Mouse (Mus musculus): ENCODE measurements around the gene Olfr1341. TPM values are rescaled to one million over a fixed set of nuclear protein-coding genes. Genes with fewer than 3 reads are reported as not detected.

Gene Olfr1341
- polyA plus RNA-seq (2014; fragmentation: Nextera tagmentation; extraction: Ambion mirVana): 0.08 TPM in 2 replicates

GRCm38 (mm10) chr4:118703223-118703622 is at the start of gene Olfr1341:
Olfr1341 (plus strand) TSS chr4:118703523.
- 80% methylated on average over 3 of the region's 3 CpGs for WGBS
- no peak for ATAC-seq (replicated peaks; ENCODE audit: insufficient number of reproducible peaks, low FRiP score, low TSS enrichment, low read depth)
- no peak for DNase-seq (ENCODE audit: low spot score)
- no peaks in the 10 kb centered on the region for H3K36me3 ChIP-seq (replicated peaks; ENCODE audit: control insufficient read depth, insufficient read depth, low read depth, low read length)
- no peak within 1 kb of the TSS for H3K4me2 ChIP-seq (ENCODE audit: low read depth, low read length)
- H3K27me3 ChIP-seq (ENCODE audit: control insufficient read depth, insufficient read depth, low read length): no peaks in the 10 kb centered on the region; the same call in 1 of the 2 replicates
- no peak within 1 kb of the TSS for H3K9ac ChIP-seq (replicated peaks; ENCODE audit: low read length)
- no peaks in the 10 kb centered on the region for H3K9me3 ChIP-seq (replicated peaks; ENCODE audit: control insufficient read depth, low read length)
- H3K27ac ChIP-seq (replicated peaks; ENCODE audit: low read depth, low read length): no peak within 1 kb of the TSS
- H3K4me3 ChIP-seq (ENCODE audit: low read depth, low read length): no peak within 1 kb of the TSS
- no peaks in the 10 kb centered on the region for H3K4me1 ChIP-seq (ENCODE audit: control insufficient read depth, insufficient read depth, low read length)

DNA sequence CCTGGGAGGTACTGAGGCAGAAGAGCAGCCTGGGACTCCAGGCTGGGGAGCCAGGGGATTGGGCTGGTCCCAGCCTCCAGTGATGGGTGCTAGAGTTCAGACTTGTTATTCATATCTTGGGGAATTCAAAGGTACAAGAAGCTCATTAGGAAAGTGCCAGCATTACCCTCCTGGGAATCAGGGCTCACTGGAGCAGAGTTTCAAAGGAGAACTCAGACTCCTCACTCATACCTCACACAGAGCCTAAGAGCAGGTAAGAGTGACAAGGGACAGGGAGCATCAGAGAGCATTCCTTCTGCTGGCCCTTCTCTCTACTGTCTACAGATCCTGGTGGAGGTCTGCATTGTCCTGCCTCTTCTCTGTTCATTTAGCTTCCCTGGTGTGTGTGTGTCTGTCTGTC is 44.7 kb upstream of the Olfr1341 start, which contains the start of gene Olfr62:
TSS of gene Olfr62 (plus strand) at position 301 of the 400 bp plus-strand sequence.
- Histone ChIP-seq H3K36me3 (replicated peaks; ENCODE audit: control insufficient read depth, insufficient read depth, low read depth, low read length) (no peaks in the 10 kb centered on the region), H3K4me3 (ENCODE audit: low read depth, low read length) (no peak within 1 kb of the TSS), H3K9ac (replicated peaks; ENCODE audit: low read length) (no peak within 1 kb of the TSS), H3K4me1 (ENCODE audit: control insufficient read depth, insufficient read depth, low read length) (no peaks in the 10 kb centered on the region), H3K27me3 (ENCODE audit: control insufficient read depth, insufficient read depth, low read length) (no peaks in the 10 kb centered on the region), H3K27ac (replicated peaks; ENCODE audit: low read depth, low read length) (no peak within 1 kb of the TSS), H3K4me2 (ENCODE audit: low read depth, low read length) (no peak within 1 kb of the TSS), H3K9me3 (replicated peaks; ENCODE audit: control insufficient read depth, low read length) (no peaks in the 10 kb centered on the region)
- ATAC-seq (replicated peaks; ENCODE audit: insufficient number of reproducible peaks, low FRiP score, low TSS enrichment, low read depth) (no peak), DNase-seq (ENCODE audit: low spot score) (no peak)

GRCm38 (mm10) chr4:118687086-118687485 is 16.2 kb upstream of the Olfr1341 start:
- WGBS: 68% methylated on average over 2 of the region's 2 CpGs
- H3K27ac ChIP-seq (replicated peaks; ENCODE audit: low read depth, low read length): no peak overlapping the region
- DNase-seq (ENCODE audit: low spot score) (no peak), ATAC-seq (replicated peaks; ENCODE audit: insufficient number of reproducible peaks, low FRiP score, low TSS enrichment, low read depth) (no peak)
- H3K4me1 ChIP-seq (ENCODE audit: control insufficient read depth, insufficient read depth, low read length): no peaks in the 10 kb centered on the region
- no peak overlapping the region for H3K4me3 ChIP-seq (ENCODE audit: low read depth, low read length)
- no peak overlapping the region for H3K4me2 ChIP-seq (ENCODE audit: low read depth, low read length)
- H3K9ac ChIP-seq (replicated peaks; ENCODE audit: low read length): no peak overlapping the region
- no peaks in the 10 kb centered on the region for H3K9me3 ChIP-seq (replicated peaks; ENCODE audit: control insufficient read depth, low read length)
- no peaks in the 10 kb centered on the region for H3K27me3 ChIP-seq (ENCODE audit: control insufficient read depth, insufficient read depth, low read length)
- no peaks in the 10 kb centered on the region for H3K36me3 ChIP-seq (replicated peaks; ENCODE audit: control insufficient read depth, insufficient read depth, low read depth, low read length)

GRCm38 (mm10) chr4:118692412-118692973 is 10.8 kb upstream of the Olfr1341 start, which contains the start of gene Olfr1342:
Olfr1342 (minus strand) TSS chr4:118692756.
- no peaks in the 10 kb centered on the region for H3K27me3 ChIP-seq (ENCODE audit: control insufficient read depth, insufficient read depth, low read length)
- no peaks in the 10 kb centered on the region for H3K9me3 ChIP-seq (replicated peaks; ENCODE audit: control insufficient read depth, low read length)
- no peak within 1 kb of the TSS for H3K27ac ChIP-seq (replicated peaks; ENCODE audit: low read depth, low read length)
- 24% methylated on average over 12 of the region's 12 CpGs for WGBS
- H3K4me1 ChIP-seq (ENCODE audit: control insufficient read depth, insufficient read depth, low read length): no peaks in the 10 kb centered on the region
- H3K9ac ChIP-seq (replicated peaks; ENCODE audit: low read length): no peak within 1 kb of the TSS
- ATAC-seq (replicated peaks; ENCODE audit: insufficient number of reproducible peaks, low FRiP score, low TSS enrichment, low read depth) (no peak), DNase-seq (ENCODE audit: low spot score) (no peak)
- no peak within 1 kb of the TSS for H3K4me2 ChIP-seq (ENCODE audit: low read depth, low read length)
- H3K36me3 ChIP-seq (replicated peaks; ENCODE audit: control insufficient read depth, insufficient read depth, low read depth, low read length): no peaks in the 10 kb centered on the region
- no peak within 1 kb of the TSS for H3K4me3 ChIP-seq (ENCODE audit: low read depth, low read length)

DNA sequence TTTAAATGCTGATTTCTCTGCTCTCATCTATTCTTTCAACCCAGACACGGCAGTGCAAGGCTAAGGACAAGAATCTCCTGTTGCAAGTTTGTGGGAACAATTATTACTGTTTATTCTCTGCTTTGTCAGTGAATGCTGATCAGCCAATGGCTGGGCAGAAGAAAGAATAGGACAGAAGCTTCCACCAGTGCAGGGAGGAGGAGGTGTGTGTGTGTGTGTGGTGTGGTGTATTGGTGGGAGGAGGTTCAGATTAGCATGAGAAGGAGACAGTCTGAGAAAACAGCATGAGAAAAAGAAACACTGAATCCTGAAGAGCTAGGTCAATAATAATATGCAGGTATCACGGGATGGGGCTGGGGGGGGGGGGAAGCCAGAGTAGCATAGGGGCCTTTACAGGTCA is 9.5 kb upstream of the Olfr1341 start:
- no peak for ATAC-seq (replicated peaks; ENCODE audit: insufficient number of reproducible peaks, low FRiP score, low TSS enrichment, low read depth)
- no peak for DNase-seq (ENCODE audit: low spot score)
- H3K4me1 ChIP-seq (ENCODE audit: control insufficient read depth, insufficient read depth, low read length): no peaks in the 10 kb centered on the region
- H3K36me3 ChIP-seq (replicated peaks; ENCODE audit: control insufficient read depth, insufficient read depth, low read depth, low read length): no peaks in the 10 kb centered on the region
- no peak overlapping the region for H3K4me3 ChIP-seq (ENCODE audit: low read depth, low read length)
- 47% methylated on average over 2 of the region's 2 CpGs for WGBS
- H3K9ac ChIP-seq (replicated peaks; ENCODE audit: low read length): no peak overlapping the region
- H3K9me3 ChIP-seq (replicated peaks; ENCODE audit: control insufficient read depth, low read length): no peaks in the 10 kb centered on the region
- H3K27ac ChIP-seq (replicated peaks; ENCODE audit: low read depth, low read length): no peak overlapping the region
- H3K4me2 ChIP-seq (ENCODE audit: low read depth, low read length): no peak overlapping the region
- H3K27me3 ChIP-seq (ENCODE audit: control insufficient read depth, insufficient read depth, low read length): no peaks in the 10 kb centered on the region

DNA sequence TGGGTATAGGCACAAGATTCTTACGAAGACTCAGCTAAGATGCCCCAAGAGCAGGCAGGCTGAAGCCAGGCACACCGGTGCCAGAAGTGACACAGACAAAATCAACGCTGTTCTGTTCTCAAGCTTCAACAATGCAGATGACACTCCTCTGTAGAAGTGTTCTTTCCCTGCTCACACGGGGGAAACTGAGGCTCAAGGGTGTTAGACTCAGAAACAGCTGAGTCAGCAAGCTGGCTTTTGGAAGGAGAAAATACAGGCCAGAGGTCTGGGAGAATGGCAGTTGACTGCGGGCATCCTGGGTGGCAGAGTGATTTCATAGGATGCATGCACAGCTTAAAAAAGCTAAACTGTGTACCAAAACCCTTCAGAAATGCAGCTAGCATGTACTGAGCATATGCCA is 4.8 kb downstream of the Olfr1341 start:
- no peaks in the 10 kb centered on the region for H3K4me1 ChIP-seq (ENCODE audit: control insufficient read depth, insufficient read depth, low read length)
- no peak overlapping the region for H3K9ac ChIP-seq (replicated peaks; ENCODE audit: low read length)
- H3K27ac ChIP-seq (replicated peaks; ENCODE audit: low read depth, low read length): no peak overlapping the region
- no peaks in the 10 kb centered on the region for H3K9me3 ChIP-seq (replicated peaks; ENCODE audit: control insufficient read depth, low read length)
- 84% methylated on average over 5 of the region's 5 CpGs for WGBS
- no peak overlapping the region for H3K4me2 ChIP-seq (ENCODE audit: low read depth, low read length)
- no peak overlapping the region for H3K4me3 ChIP-seq (ENCODE audit: low read depth, low read length)
- H3K27me3 ChIP-seq (ENCODE audit: control insufficient read depth, insufficient read depth, low read length): no peaks in the 10 kb centered on the region; the same call in 1 of the 2 replicates
- ATAC-seq (replicated peaks; ENCODE audit: insufficient number of reproducible peaks, low FRiP score, low TSS enrichment, low read depth) (no peak), DNase-seq (ENCODE audit: low spot score) (no peak)
- no peaks in the 10 kb centered on the region for H3K36me3 ChIP-seq (replicated peaks; ENCODE audit: control insufficient read depth, insufficient read depth, low read depth, low read length)

DNA sequence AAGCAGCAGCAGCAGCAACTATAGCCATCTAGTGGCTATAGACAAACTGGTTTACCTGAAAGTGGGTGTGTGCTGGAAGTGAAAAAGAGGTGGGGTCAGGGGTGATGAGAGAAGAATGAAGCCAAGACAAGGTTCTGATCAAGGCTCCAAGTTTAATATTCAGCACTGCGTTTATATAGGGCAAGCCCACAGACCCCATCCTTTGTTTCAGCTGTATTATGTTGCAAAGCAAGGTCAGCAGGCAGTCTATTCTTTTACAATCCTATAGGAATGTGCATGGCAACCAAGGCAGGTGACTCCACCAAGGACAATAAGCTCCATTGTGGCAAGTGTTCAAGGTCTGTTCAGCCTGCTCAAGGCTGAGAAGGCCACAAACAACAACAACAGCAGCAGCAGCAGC is 8.3 kb downstream of the Olfr1341 start:
- H3K36me3 ChIP-seq (replicated peaks; ENCODE audit: control insufficient read depth, insufficient read depth, low read depth, low read length): no peaks in the 10 kb centered on the region
- ATAC-seq (replicated peaks; ENCODE audit: insufficient number of reproducible peaks, low FRiP score, low TSS enrichment, low read depth) (no peak), DNase-seq (ENCODE audit: low spot score) (no peak)
- WGBS: 18% methylated on average over 1 of the region's 1 CpGs
- H3K27ac ChIP-seq (replicated peaks; ENCODE audit: low read depth, low read length): no peak overlapping the region
- no peak overlapping the region for H3K4me2 ChIP-seq (ENCODE audit: low read depth, low read length)
- no peaks in the 10 kb centered on the region for H3K27me3 ChIP-seq (ENCODE audit: control insufficient read depth, insufficient read depth, low read length)
- no peak overlapping the region for H3K4me3 ChIP-seq (ENCODE audit: low read depth, low read length)
- H3K4me1 ChIP-seq (ENCODE audit: control insufficient read depth, insufficient read depth, low read length): no peaks in the 10 kb centered on the region
- no peak overlapping the region for H3K9ac ChIP-seq (replicated peaks; ENCODE audit: low read length)
- H3K9me3 ChIP-seq (replicated peaks; ENCODE audit: control insufficient read depth, low read length): no peaks in the 10 kb centered on the region

GRCm38 (mm10) chr4:118719838-118720237 is 16.5 kb downstream of the Olfr1341 start, which contains the start of gene Olfr1340:
Olfr1340 (plus strand) TSS chr4:118720138.
- no peaks in the 10 kb centered on the region for H3K36me3 ChIP-seq (replicated peaks; ENCODE audit: control insufficient read depth, insufficient read depth, low read depth, low read length)
- no peak for ATAC-seq (replicated peaks; ENCODE audit: insufficient number of reproducible peaks, low FRiP score, low TSS enrichment, low read depth)
- no peak within 1 kb of the TSS for H3K4me2 ChIP-seq (ENCODE audit: low read depth, low read length)
- no peak within 1 kb of the TSS for H3K4me3 ChIP-seq (ENCODE audit: low read depth, low read length)
- H3K27ac ChIP-seq (replicated peaks; ENCODE audit: low read depth, low read length): no peak within 1 kb of the TSS
- H3K9ac ChIP-seq (replicated peaks; ENCODE audit: low read length): no peak within 1 kb of the TSS
- DNase-seq (ENCODE audit: low spot score): no peak
- H3K9me3 ChIP-seq (replicated peaks; ENCODE audit: control insufficient read depth, low read length): no peaks in the 10 kb centered on the region
- no peaks in the 10 kb centered on the region for H3K4me1 ChIP-seq (ENCODE audit: control insufficient read depth, insufficient read depth, low read length)
- no peaks in the 10 kb centered on the region for H3K27me3 ChIP-seq (ENCODE audit: control insufficient read depth, insufficient read depth, low read length)

Data from embryonic facial prominence, embryonic 11.5 days (tissue).